Mouse (Mus musculus) 3T3-L1 (cell line): ENCODE data around the gene Spast.

Experiments used
- DNase-seq: peaks from one replicate; pipeline ENCODE4 v3.0.0-alpha.2; 2015; ENCODE audit warnings: low read depth, low spot score

The Spast gene

DNA sequence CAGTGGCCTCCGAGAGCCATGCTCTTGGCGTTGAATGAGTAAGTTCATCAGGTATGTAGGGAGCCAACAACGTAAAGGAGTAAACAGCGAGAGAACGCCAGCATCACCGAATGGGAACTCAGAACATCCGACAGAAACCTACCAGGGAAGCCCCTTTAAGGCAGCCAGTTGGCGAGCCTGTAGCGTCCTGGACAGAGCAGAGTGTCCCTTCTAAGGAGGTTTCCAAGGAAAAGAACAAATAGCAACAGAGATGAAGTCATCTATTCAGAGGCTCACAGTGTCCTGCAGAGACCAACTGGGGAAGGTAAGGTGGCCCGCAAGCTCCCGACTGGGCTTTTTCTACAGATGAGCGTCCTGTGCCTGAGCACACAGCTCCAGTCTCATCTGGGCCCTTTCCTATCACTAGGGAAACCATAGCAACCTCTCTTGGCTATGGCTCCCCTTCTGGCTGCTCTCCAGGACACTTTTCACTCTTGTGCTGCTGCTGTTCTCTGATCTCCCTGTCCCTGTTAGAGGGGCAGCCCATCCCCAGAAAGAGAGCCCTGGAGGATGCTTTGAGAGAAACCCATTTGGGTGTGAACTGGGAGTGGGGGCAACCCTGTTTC, 85.7 kb downstream of the Spast start:
- no peak for DNase-seq

DNA sequence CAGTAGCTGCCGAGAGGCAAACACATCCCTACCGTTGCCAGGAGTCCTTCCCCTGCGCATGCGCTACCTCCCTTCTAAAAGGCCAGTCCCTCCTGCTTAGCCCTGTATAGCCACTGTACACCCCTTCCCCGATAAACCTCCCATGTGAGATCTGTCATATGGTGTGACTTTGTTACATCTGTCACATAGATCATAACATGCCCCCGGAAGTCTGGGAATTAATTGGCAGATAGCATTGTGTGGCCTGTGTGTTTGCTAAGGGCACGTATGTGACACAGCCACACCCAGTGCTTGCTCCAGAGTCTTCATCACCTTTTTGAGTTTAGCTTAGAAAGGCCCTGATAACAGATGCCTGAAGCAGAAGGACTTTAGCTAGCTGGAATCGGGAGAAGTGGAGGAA, 91.3 kb downstream of the Spast start:
- no peak for DNase-seq

DNA sequence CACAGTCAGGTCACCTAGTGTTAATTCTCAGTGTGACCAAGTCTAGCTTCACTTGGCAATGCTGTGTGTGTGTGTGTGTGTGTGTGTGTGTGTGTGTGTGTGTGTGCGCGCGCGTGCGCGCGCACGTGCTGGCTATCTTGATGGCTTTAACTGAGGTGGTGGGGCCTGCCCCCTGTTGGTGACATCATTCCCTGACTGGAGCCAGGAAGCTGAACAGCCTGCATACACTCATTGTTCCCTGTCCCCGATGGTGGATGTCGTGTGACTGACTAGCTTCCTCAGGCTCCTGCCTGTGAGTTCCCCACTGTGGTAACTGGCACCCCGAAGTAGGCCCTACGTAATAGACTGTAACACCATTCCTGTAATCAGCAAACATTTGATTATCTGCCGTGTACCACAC, 92.7 kb downstream of the Spast start:
- DNase-seq: no peak

DNA sequence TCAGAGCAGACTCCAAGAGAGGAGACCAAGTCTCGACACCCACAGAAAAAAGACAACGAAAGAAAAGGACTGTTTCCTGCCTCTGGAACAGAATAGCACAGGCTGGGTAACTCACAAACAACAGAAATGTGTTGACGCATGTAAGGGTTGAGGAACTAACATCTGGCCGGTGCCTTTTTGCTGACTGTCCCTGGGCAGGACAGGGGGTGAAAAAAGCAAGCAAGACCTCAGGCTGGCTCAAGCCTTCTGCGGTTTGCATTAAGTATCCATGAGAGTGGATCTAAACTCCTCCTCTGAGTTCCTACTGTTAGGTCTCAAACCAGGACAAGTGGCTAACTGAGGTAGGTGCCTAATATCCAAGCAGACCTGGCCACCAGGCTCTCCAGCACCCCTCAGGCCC, 93.8 kb downstream of the Spast start:
- DNase-seq: no peak

DNA sequence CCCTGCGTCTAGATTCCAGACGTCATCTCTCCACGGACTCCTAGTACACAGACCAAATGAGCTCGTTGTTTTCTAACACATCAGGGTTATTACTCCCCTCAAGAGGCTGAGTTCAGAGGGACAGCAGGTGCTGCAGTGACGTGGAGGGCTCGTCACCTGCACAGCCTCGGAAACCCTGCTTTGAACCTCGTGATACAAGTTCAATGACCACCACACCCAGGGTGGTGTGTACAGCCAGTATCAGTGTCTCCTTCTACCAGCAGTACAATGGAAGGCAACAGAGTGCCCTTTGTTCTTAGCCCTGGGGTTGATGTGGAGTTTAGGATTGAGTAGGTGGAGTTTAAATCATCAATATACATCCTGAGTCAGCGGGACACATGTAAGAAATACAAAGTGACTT, 99.0 kb downstream of the Spast start:
- DNase-seq: no peak

DNA sequence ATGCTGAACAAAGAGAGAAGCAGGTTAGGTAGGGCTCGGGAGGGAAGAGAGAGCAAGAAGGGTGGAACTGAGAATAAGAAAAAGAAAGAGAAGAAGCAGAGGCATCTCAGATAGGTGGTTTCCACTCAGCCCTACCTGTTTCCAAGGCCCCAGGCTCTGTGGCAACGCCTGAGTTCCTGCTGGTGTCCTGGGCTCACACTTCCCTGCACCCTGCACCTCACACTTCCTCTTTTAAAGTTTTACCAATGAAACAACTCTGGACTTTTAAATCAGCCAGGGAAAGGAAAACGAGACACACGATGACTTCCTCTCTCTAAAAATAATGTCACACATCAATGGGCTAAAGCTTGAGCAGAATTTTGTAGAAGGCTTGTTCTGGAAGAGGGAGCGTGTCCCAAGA, 101.7 kb downstream of the Spast start:
- DNase-seq: no peak
